Mouse (Mus musculus) midbrain, embryonic 11.5 days (tissue): ENCODE data around the gene Tmem150b. TPM values are rescaled to one million over a fixed set of nuclear protein-coding genes. Genes with fewer than 3 reads are reported as not detected.

Experiments used
- ATAC-seq: fragments of 200-750 bp; cut with Nextera tagmentation; 2 replicates; pipeline ENCODE4 v1.8.0; 2017; ENCODE audit warnings: moderate TSS enrichment, moderate library complexity; ENCODE audit not compliant: low FRiP score
- DNase-seq: peaks from one replicate; pipeline ENCODE4 v3.0.0; 2015; ENCODE audit warnings: low spot score; ENCODE audit errors: missing footprints
- H3K27ac ChIP-seq: fragments of 300-500 bp; sonication (generic); 2 replicates; pipeline ENCODE4 v1.5.1; 2014; ENCODE audit warnings: low read depth, low read length
- H3K27me3 ChIP-seq: fragments of 300-500 bp; sonication (generic); 2 replicates; pipeline ENCODE4 v1.6.1; 2014; ENCODE audit warnings: mild to moderate bottlenecking, low read length, moderate library complexity, mixed read lengths; ENCODE audit not compliant: control insufficient read depth, insufficient read depth
- H3K36me3 ChIP-seq: fragments of 300-500 bp; sonication (generic); 2 replicates; pipeline ENCODE4 v1.6.1; 2014; ENCODE audit warnings: mild to moderate bottlenecking, low read length, moderate library complexity, mixed read lengths; ENCODE audit not compliant: control insufficient read depth, insufficient read depth
- H3K4me1 ChIP-seq: fragments of 300-500 bp; sonication (generic); 2 replicates; pipeline ENCODE4 v1.6.1; 2014; ENCODE audit warnings: low read length; ENCODE audit not compliant: control insufficient read depth, insufficient read depth
- H3K4me2 ChIP-seq: fragments of 300-500 bp; sonication (generic); 2 replicates; pipeline ENCODE4 v1.6.1; 2014; ENCODE audit warnings: mild to moderate bottlenecking, moderate library complexity
- H3K4me3 ChIP-seq: fragments of 300-500 bp; sonication (generic); 2 replicates; pipeline ENCODE4 v1.5.1; 2014; ENCODE audit warnings: low read depth, low read length
- H3K9ac ChIP-seq: fragments of 300-500 bp; sonication (generic); 2 replicates; pipeline ENCODE4 v1.6.1; 2014; ENCODE audit warnings: low read length
- H3K9me3 ChIP-seq: fragments of 300-500 bp; sonication (generic); 2 replicates; pipeline ENCODE4 v1.6.1; 2016; ENCODE audit warnings: low read length; ENCODE audit not compliant: control insufficient read depth
- WGBS: fragments of 180-500 bp; shearing (Covaris S2); extraction: QIAGEN DNeasy Blood & Tissue Kit; methylation state at CpG from one replicate; pipeline ENCODE4 v1.1.7; 2014; 5-methylcytosine and 5-hydroxymethylcytosine counted together
- polyA plus RNA-seq: library from polyadenylated mRNA; unstranded; fragments of >200 nt; fragmentation: Nextera tagmentation; extraction: Ambion mirVana; gene quantifications from 2 replicates; pipeline ENCODE4 v1.2.1, GENCODE M21; 2014

Gene Tmem150b
- polyA plus RNA-seq, 1 experiment from 2014 or later: not detected

DNA sequence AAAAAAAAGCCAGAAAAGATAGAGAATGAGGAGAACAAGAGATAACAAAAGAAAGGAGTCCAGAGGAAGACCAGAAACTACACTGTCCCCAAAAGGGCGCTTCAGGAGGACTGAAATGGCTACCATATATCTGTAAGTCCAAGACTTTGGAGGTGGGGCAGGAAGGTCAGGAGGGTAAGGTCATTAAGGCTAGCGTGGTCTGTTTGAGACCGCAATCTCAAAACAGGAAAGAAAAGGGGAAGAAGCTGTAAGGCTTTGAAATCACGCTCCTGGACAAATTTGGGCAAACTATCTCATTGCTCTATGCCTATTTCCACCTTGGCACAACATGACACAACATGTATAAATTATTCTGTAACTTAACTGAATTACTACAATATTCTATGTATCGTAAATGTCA is 41.7 kb downstream of the Tmem150b start:
- 94% methylated on average over 5 of the region's 5 CpGs for WGBS
- H3K27me3 ChIP-seq: no peaks in the 10 kb centered on the region
- no peak for ATAC-seq

DNA sequence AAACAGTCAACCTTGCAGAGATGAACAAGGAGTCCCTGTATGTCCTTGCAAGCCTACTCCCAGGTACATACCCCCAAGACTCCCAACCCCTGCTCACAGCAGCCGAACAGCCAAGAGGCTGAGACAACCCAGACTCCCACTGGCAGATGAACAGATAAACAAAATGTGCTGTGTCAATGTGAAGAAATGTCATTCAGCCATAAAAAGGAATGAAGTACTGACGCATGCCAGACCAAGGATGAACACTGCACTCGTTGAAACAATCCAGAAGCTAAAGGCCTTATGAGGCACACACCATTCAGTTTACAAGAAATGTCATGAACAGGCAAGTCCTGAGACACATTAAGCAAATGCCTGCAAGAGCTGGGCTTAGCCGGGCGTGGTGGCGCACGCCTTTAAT is 49.8 kb downstream of the Tmem150b start:
- ATAC-seq: no peak
- Histone ChIP-seq H3K9me3 (no peaks in the 10 kb centered on the region), H3K9ac (no peak overlapping the region), H3K27me3 (no peaks in the 10 kb centered on the region), H3K4me1 (no peaks in the 10 kb centered on the region), H3K36me3 (peaks cover 16% of the 10 kb centered on the region), H3K27ac (no peak overlapping the region), H3K4me2 (no peak overlapping the region), H3K4me3 (no peak overlapping the region)
- DNase-seq: no peak
- WGBS: 91% methylated on average over 7 of the region's 7 CpGs

More for the DNA sequence above, 41.7 kb downstream of the Tmem150b start:
- H3K4me1 ChIP-seq: peaks cover 5% of the 10 kb centered on the region
- no peak overlapping the region for H3K4me3 ChIP-seq
- no peak overlapping the region for H3K9ac ChIP-seq
- no peak for DNase-seq
- no peaks in the 10 kb centered on the region for H3K9me3 ChIP-seq
- no peak overlapping the region for H3K27ac ChIP-seq
- no peak overlapping the region for H3K4me2 ChIP-seq
- peaks cover 6% of the 10 kb centered on the region for H3K36me3 ChIP-seq

DNA sequence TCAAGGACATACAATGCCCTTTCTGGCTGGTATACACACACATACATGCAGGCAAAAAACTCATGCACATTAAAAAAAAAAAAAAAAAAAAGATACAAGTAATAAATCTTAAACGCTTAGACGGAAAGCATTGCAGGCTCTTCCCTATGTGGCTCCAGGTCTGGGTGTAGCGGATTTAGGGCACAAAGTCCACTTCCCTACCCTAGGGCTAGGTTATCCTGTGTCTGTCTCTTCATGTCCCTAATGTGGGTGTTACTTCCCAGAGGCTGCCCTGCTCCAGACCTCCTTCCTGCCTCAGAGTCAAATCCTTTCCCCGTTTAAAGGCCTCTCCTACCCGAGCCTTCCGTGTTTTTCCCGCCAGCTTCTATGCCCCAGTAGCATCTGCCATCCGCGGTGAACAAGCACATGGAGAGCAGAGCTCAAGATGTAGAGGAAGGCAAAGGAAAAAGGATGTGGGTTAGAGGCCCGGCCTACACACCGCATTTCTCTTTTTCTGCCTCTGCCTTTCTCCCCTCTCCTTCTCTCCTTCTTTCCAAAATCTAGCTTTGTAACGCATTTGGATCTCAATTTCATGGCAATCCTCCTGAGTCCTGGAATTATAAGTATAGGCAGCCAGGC is 50.8 kb downstream of the Tmem150b start:
- Histone ChIP-seq H3K36me3 (peaks cover 13% of the 10 kb centered on the region), H3K27me3 (no peaks in the 10 kb centered on the region), H3K4me3 (no peak overlapping the region), H3K4me1 (no peaks in the 10 kb centered on the region), H3K27ac (no peak overlapping the region), H3K4me2 (no peak overlapping the region), H3K9me3 (no peaks in the 10 kb centered on the region), H3K9ac (no peak overlapping the region)
- ATAC-seq (no peak), DNase-seq (no peak)
- 95% methylated on average over 12 of the region's 12 CpGs for WGBS

DNA sequence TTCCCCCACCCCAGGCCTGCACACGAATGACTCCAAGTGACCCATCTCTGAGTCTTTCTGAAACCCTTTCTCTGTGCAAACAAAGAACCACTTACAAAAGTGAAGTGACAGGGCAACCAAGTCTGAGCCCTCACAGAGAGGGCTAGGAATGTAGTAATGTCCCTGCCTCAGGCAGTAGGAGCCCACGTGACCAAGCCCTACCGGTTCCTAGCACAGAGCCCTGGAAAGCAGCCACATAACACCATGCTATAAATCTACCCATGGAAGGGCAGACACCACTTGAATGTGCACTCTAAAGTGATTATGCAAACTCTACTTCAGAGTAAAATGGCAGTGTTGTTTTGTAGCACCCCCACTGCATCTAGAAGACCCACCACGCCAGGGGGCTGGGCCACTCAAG is 53.1 kb downstream of the Tmem150b start:
- WGBS: 75% methylated on average over 4 of the region's 4 CpGs
- DNase-seq (no peak), ATAC-seq (no peak)
- peaks cover 11% of the 10 kb centered on the region; the same call in 1 of the 2 replicates for H3K36me3 ChIP-seq
- no peaks in the 10 kb centered on the region for H3K9me3 ChIP-seq
- no peak overlapping the region for H3K27ac ChIP-seq
- no peak overlapping the region for H3K4me3 ChIP-seq
- no peaks in the 10 kb centered on the region for H3K4me1 ChIP-seq
- no peak overlapping the region; the same call in 1 of the 2 replicates for H3K9ac ChIP-seq
- no peak overlapping the region for H3K4me2 ChIP-seq
- H3K27me3 ChIP-seq: no peaks in the 10 kb centered on the region

DNA sequence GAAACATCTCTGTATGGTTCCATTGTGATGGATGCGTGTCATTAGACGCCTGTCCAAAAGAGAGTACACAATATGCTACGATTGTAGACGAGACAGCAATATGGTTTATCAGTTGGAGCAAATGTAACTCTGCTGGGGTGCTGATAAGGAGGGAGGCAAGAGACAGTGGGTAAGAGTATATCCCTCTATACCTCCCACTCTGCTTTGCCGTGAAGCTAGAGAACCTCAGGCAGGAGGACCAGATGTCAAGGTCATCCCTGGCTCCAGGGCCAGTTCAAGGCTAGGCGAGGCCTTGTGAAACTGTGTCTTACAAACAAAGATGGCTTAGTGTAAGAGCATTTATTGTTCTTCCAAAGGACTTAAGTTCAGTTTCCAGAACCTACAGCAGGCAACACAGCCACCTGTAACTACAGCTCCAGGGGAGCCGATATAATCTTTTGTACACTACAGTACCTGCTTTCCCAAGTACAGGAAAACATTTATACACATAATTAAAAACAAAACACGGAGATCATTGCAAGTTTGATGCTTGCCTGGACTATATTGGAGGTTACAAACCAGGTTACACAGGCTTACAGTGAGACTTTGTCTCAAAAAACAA is 54.3 kb downstream of the Tmem150b start:
- Histone ChIP-seq H3K4me1 (no peaks in the 10 kb centered on the region), H3K27me3 (no peaks in the 10 kb centered on the region), H3K4me3 (no peak overlapping the region), H3K9ac (no peak overlapping the region), H3K4me2 (no peak overlapping the region), H3K36me3 (peaks cover 13% of the 10 kb centered on the region; the same call in 1 of the 2 replicates), H3K27ac (no peak overlapping the region), H3K9me3 (no peaks in the 10 kb centered on the region)
- DNase-seq: no peak
- ATAC-seq: no peak
- 89% methylated on average over 8 of the region's 8 CpGs for whole genome bisulfite sequencing

DNA sequence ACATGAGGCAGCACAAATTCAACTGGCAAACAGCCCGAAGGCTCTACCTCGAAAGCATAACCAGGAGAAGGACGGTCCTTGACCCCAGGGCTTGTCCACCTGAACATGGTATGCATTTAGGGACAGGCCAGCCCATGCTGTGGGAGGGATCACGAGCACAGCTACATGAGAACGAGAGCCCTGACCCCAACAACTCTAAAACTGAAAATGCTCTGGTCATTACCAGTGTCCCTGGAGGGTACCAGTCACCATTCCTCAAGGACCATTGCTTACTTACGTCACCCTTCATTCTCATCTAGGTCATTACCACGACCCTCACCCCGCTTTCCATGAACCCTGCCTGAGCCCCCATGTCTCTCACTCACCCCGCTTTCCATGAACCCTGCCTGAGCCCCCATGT is 55.9 kb downstream of the Tmem150b start:
- H3K4me2 ChIP-seq: no peak overlapping the region
- H3K9ac ChIP-seq: no peak overlapping the region
- no peaks in the 10 kb centered on the region for H3K27me3 ChIP-seq
- H3K4me1 ChIP-seq: no peaks in the 10 kb centered on the region
- 96% methylated on average over 9 of the region's 9 CpGs for WGBS
- peaks cover 13% of the 10 kb centered on the region; the same call in 1 of the 2 replicates for H3K36me3 ChIP-seq
- H3K9me3 ChIP-seq: no peaks in the 10 kb centered on the region
- DNase-seq: no peak
- no peak for ATAC-seq
- no peak overlapping the region for H3K27ac ChIP-seq
- no peak overlapping the region for H3K4me3 ChIP-seq

DNA sequence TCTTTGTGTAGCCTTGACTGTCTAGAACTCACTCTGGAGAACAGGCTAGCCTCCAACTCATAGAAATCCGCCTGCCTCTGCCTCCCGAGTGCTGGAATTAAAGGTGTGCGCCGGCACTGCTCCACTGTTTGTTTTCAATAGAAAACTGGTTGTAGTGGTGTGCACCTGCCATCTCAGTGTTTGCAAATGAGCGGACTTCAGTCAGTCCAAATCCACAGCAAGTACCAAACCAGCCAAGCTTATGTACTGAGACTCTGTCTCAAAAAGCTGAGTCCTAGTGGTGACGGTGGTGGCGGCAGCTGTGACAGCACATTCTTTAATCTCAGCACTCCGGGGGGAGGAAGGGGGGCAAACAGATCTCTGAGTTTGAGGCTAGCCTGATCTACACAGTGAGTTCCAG is 56.5 kb downstream of the Tmem150b start:
- no peak overlapping the region for H3K4me3 ChIP-seq
- WGBS: 97% methylated on average over 8 of the region's 8 CpGs
- H3K9me3 ChIP-seq: no peaks in the 10 kb centered on the region
- ATAC-seq (no peak), DNase-seq (no peak)
- H3K27me3 ChIP-seq: no peaks in the 10 kb centered on the region
- no peak overlapping the region for H3K9ac ChIP-seq
- H3K4me1 ChIP-seq: no peaks in the 10 kb centered on the region
- H3K27ac ChIP-seq: no peak overlapping the region
- peaks cover 13% of the 10 kb centered on the region; the same call in 1 of the 2 replicates for H3K36me3 ChIP-seq
- no peak overlapping the region for H3K4me2 ChIP-seq

DNA sequence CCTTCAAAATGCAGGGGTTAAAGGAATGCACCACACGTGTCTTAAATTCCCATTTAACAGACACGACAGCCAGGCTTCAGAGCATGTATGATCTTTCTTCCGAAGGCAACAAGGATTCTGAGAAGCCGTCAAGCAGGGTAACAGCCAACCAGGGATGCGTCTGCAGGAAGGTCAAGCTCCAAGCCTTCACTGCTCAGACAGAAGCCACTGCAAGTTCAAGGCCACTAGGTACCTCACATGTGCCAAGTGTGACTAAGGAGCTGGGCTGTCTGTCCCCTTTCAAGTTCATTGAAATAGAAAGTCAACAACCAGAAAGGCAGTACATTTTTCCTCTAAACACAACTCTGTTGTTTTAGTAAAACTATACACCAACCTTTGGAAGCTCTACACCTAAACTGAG is 58.2 kb downstream of the Tmem150b start:
- DNase-seq: no peak
- WGBS: 93% methylated on average over 5 of the region's 5 CpGs
- Histone ChIP-seq H3K27ac (no peak overlapping the region), H3K9ac (no peak overlapping the region), H3K4me3 (no peak overlapping the region), H3K4me2 (no peak overlapping the region), H3K27me3 (no peaks in the 10 kb centered on the region), H3K4me1 (no peaks in the 10 kb centered on the region), H3K9me3 (no peaks in the 10 kb centered on the region), H3K36me3 (peaks cover 10% of the 10 kb centered on the region; the same call in 1 of the 2 replicates)
- ATAC-seq: no peak

DNA sequence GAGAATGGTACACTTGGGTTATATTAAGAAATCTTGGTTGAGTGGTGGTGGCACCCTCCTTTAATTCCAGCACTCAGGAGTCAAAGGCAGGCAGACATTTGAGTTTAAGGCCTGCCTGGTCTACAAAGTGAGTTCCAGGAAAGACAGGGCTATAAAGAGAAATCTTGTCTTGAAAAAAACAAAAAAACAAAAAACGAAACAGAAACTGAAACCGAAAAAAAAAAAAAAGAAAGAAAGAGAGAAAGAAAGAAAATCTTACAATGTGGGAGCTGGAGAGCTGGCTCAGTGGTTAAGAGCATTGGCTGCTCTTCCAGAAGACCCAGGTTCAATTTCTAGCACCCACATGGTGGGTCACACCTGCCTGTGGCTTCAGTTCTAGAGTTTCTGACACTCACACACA is 61.3 kb downstream of the Tmem150b start:
- WGBS: 88% methylated on average over 2 of the region's 2 CpGs
- Histone ChIP-seq H3K9ac (no peak overlapping the region), H3K9me3 (no peaks in the 10 kb centered on the region), H3K4me1 (peaks cover 10% of the 10 kb centered on the region), H3K27me3 (no peaks in the 10 kb centered on the region), H3K4me2 (no peak overlapping the region), H3K27ac (no peak overlapping the region), H3K4me3 (no peak overlapping the region), H3K36me3 (peaks cover 7% of the 10 kb centered on the region; the same call in 1 of the 2 replicates)
- no peak for ATAC-seq
- DNase-seq: no peak
